Mouse (Mus musculus) olfactory bulb, adult 2 months (tissue): ENCODE measurements at regions not wholly inside any gene's neighbourhood (a gene's known extent, or its start where the extent isn't known, plus 50 kb on each side); places are given as distances from the start of the nearest gene placed in this dataset.

Experiments used
- H3K27ac ChIP-seq: fragments of 200-500 bp; 2 replicates; pipeline ENCODE4 v1.5.1; 2012; ENCODE audit warnings: low read depth, low read length; ENCODE audit not compliant: insufficient read depth
- H3K4me1 ChIP-seq: fragments of 200-500 bp; 2 replicates; pipeline ENCODE4 v1.6.1; 2012; ENCODE audit warnings: low read length; ENCODE audit not compliant: control insufficient read depth, insufficient read depth
- H3K4me3 ChIP-seq: fragments of 200-500 bp; 2 replicates; pipeline ENCODE4 v1.5.1; 2012; ENCODE audit warnings: mild to moderate bottlenecking, low read depth, low read length, moderate library complexity; ENCODE audit not compliant: insufficient read depth
- CTCF ChIP-seq: fragments of 200-500 bp; IDR thresholded peaks from 2 replicates; pipeline ENCODE4 v1.5.1; 2012; ENCODE audit warnings: low read depth, mild to moderate bottlenecking, low read length, moderate library complexity; ENCODE audit not compliant: insufficient read depth
- POLR2A ChIP-seq: fragments of 200-500 bp; IDR thresholded peaks from 2 replicates; pipeline ENCODE4 v1.6.1; 2012; ENCODE audit warnings: mild to moderate bottlenecking, low read depth, low read length, moderate library complexity; ENCODE audit not compliant: insufficient read depth
- WGBS: fragments of 180-500 bp; shearing (Covaris S2); methylation state at CpG from one replicate; pipeline ENCODE4 v1.1.7; 2018; 5-methylcytosine and 5-hydroxymethylcytosine counted together

DNA sequence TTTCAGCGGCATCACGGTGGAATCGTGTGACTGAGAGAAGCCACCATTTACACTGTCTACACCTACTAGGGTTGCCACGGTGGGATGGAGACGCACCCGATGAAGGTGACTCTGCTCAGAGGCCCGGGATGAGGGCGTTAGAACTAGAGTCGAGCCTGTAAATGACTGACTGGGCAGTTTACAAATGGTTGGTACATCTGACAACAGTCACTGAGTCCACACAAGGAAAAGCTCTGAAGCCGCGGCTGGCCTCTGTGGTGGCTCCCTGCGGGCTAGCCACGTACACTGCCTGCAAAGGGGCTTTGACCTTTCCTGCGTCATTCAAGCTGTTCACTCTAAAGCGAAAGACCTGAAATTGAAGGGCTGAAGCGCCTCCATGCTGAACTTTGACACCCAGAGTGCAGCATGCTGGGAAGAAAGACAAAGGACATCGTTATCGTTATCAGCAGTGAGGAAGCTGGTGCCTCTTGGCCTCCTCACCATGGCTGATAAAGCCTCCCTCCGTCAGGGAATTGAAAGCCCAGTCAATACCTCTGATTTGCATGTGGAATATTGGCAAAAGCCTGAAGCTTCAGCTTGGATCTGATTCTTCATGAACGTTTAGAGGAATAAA lies 462.1 kb upstream of the Arglu1 start:
- H3K4me1 ChIP-seq: peaks cover 1% of the 10 kb centered on the region; the same call in 1 of the 2 replicates
- TF ChIP-seq POLR2A (no peak), CTCF (no peak)
- WGBS: 83% methylated on average over 20 of the region's 20 CpGs
- no peak overlapping the region for H3K27ac ChIP-seq
- no peak overlapping the region for H3K4me3 ChIP-seq

GRCm38 (mm10) chr8:9144362-9144761 lies 454.0 kb upstream of the Arglu1 start:
- WGBS: 67% methylated on average over 3 of the region's 3 CpGs
- Histone ChIP-seq H3K4me1 (no peaks in the 10 kb centered on the region), H3K4me3 (no peak overlapping the region), H3K27ac (no peak overlapping the region)
- no peak for TF ChIP-seq POLR2A
- no peak for TF ChIP-seq CTCF

DNA sequence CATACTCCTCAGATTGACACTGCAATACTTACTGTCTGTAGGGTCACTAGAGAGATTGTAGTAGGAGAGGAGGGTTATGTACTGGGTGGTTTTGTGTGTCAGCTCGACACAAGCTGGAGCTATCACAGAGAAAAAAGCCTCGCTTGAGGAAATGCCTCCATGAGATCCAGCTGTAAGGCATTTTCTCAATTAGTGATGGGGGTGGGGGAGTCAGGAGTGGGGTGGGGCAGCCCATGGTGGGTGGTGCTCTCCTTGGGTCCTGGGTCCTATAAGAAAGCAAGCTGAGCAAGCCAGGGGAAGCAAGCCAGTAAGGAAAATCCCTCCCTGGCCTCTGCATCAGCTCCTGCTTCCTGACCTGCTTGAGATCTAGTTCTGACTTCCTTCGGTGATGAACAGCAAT lies 449.5 kb upstream of the Arglu1 start:
- H3K27ac ChIP-seq: no peak overlapping the region
- TF ChIP-seq POLR2A: no peak
- no peak for TF ChIP-seq CTCF
- no peak overlapping the region for H3K4me3 ChIP-seq
- 75% methylated on average over 3 of the region's 3 CpGs for WGBS
- H3K4me1 ChIP-seq: no peaks in the 10 kb centered on the region

DNA sequence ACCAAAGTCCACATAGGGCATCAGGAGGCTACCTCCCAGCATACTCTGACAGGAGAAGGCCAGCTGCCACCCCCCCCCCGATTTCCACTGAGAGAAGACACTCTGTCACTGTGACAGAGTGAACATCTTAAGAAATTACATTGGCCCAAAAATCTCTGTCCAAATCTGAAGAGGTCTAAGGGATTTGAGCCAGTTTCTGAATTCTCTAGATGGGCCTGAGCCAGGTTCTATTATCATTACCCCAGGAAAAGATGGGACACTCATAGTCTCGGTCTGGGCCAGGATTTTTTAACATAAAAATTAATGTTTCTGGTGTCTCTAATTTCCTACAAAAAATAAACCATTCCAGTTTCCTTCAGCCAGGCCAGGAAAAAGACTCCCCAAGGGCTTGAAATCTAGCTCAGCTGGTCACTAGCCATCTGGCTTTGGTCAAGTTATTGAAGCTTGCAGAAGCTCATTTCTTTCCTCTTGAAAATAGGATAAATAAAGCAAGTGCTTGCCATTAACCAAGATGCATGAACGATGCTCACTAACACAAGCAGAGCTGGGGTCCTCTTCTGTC lies 448.8 kb upstream of the Arglu1 start:
- no peak overlapping the region for H3K27ac ChIP-seq
- WGBS: 76% methylated on average over 3 of the region's 3 CpGs

DNA sequence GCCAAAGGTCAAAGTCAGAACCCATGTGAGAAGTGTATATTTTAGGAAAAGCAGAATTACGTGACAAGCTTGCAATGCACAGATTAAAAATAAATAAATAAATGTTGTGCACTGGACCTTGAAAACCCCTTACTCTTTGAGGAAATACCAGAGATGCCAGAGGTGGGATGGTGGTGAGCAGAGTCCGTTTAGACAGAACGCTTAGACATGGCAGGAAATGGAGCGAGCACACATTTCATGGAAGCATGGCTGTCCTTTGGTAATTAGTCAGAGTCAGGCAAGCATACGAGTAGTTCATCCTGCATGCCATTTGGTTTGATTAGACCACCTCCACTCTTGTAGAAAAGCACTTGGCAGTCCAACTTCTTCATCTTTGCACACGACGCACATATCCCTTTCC lies 443.4 kb upstream of the Arglu1 start:
- Histone ChIP-seq H3K27ac (no peak overlapping the region), H3K4me3 (no peak overlapping the region), H3K4me1 (no peaks in the 10 kb centered on the region)
- WGBS: 85% methylated on average over 7 of the region's 7 CpGs
- no peak for TF ChIP-seq POLR2A
- no peak for TF ChIP-seq CTCF

More for the DNA sequence above, 448.8 kb upstream of the Arglu1 start:
- TF ChIP-seq CTCF (no peak), POLR2A (no peak)
- Histone ChIP-seq H3K4me3 (no peak overlapping the region), H3K4me1 (no peaks in the 10 kb centered on the region)

- TF ChIP-seq CTCF: no peak
- TF ChIP-seq POLR2A: no peak
- Histone ChIP-seq H3K4me3 (no peak overlapping the region), H3K4me1 (no peaks in the 10 kb centered on the region), H3K27ac (no peak overlapping the region)
- WGBS: 79% methylated on average over 5 of the region's 5 CpGs
Observed at GRCm38 (mm10) chr8:9132612-9133218, 442.4 kb upstream of the Arglu1 start.

GRCm38 (mm10) chr8:9131249-9131648 lies 440.9 kb upstream of the Arglu1 start:
- no peak for TF ChIP-seq CTCF
- TF ChIP-seq POLR2A: no peak
- Histone ChIP-seq H3K27ac (no peak overlapping the region), H3K4me3 (no peak overlapping the region), H3K4me1 (no peaks in the 10 kb centered on the region)
- 88% methylated on average over 4 of the region's 4 CpGs for WGBS

- 88% methylated on average over 4 of the region's 4 CpGs for WGBS
- no peak for TF ChIP-seq CTCF
Observed at GRCm38 (mm10) chr8:9124503-9124902, 434.2 kb upstream of the Arglu1 start.

More at GRCm38 (mm10) chr8:9124503-9124902, 434.2 kb upstream of the Arglu1 start:
- H3K4me1 ChIP-seq: no peaks in the 10 kb centered on the region
- H3K27ac ChIP-seq: no peak overlapping the region
- no peak overlapping the region for H3K4me3 ChIP-seq
